Mouse (Mus musculus) E14TG2a.4 (cell line): ENCODE measurements at regions not wholly inside any gene's neighbourhood (a gene's known extent, or its start where the extent isn't known, plus 50 kb on each side); places are given as distances from the start of the nearest gene placed in this dataset.

Source experiments
- CTCF ChIP-seq: conservative IDR thresholded peaks from 2 replicates; pipeline ENCODE4 v1.5.1; 2014; ENCODE audit warnings: low read length
- NANOG ChIP-seq: IDR thresholded peaks from 2 replicates; pipeline ENCODE4 v1.6.1; 2014; ENCODE audit warnings: borderline replicate concordance, low read length, mixed read lengths
- POU5F1 ChIP-seq: IDR thresholded peaks from 2 replicates; pipeline ENCODE4 v1.6.1; 2014; ENCODE audit warnings: low read length, borderline replicate concordance

- TF ChIP-seq CTCF = no peak
- no peak for TF ChIP-seq POU5F1
- no peak for TF ChIP-seq NANOG
Measured at GRCm38 (mm10) chr3:15126736-15127135, 205.4 kb downstream of the Gm9733 start.
